Mouse (Mus musculus): ENCODE results near the gene Mmp14. TPM values are rescaled to one million over a fixed set of nuclear protein-coding genes. Genes with fewer than 3 reads are reported as not detected.

Gene Mmp14
- total and polyA plus RNA-seq, 3 experiments, result 19.4 to 29.9 TPM; not detected in 1

GRCm38 (mm10) chr14:54493236-54493635 is 61.8 kb downstream of the Mmp14 start:
- peaks cover 2 to 7% of the 10 kb centered on the region in 2 experiments for H3K4me1 ChIP-seq (ENCODE audit: control insufficient read depth in 1 of 2, insufficient read depth in 2 of 2, low read length in 2 of 2)
- no peak overlapping the region for H3K27ac ChIP-seq (ENCODE audit: control insufficient read depth, low read depth, low read length)
- no peaks in the 10 kb centered on the region for H3K9me3 ChIP-seq (replicated peaks; ENCODE audit: insufficient read depth, low read length)
- no peaks in the 10 kb centered on the region for H3K79me2 ChIP-seq (ENCODE audit: control insufficient read depth, insufficient read depth, low read length, poor library complexity)
- H3K36me3 ChIP-seq (ENCODE audit: control insufficient read depth in 1 of 2, insufficient read depth in 2 of 2, low read length in 2 of 2), result peaks cover 0 to 3% of the 10 kb centered on the region in 2 experiments; a peak in 1 of 4 replicates
- H3K4me3 ChIP-seq (ENCODE audit: control insufficient read depth in 1 of 2, insufficient read depth in 1 of 2, low read depth in 2 of 2, low read length in 2 of 2), result no peak overlapping the region
- no peaks in the 10 kb centered on the region for H3K27me3 ChIP-seq (ENCODE audit: control insufficient read depth in 1 of 2, insufficient read depth in 2 of 2, low read length in 2 of 2)
- DNase-seq (ENCODE audit: low read depth, low spot score), result no peak
- TF ChIP-seq MXI1 (IDR thresholded peaks at IDR 0.05; ENCODE audit: low read depth, low read length) (no peak), ZNF384 (IDR thresholded peaks at IDR 0.05; ENCODE audit: low read depth, low read length) (no peak), MAX (IDR thresholded peaks at IDR 0.05; ENCODE audit: low read length) (no peak), CHD1 (IDR thresholded peaks at IDR 0.05; ENCODE audit: low read depth, low read length) (no peak), ZMIZ1 (IDR thresholded peaks at IDR 0.05; ENCODE audit: low read depth, low read length) (no peak), TBP (IDR thresholded peaks at IDR 0.05; ENCODE audit: low read depth, low read length) (no peak), KAT2A (conservative IDR thresholded peaks at IDR 0.05; ENCODE audit: low read depth, low read length) (no peak), ETS1 (IDR thresholded peaks at IDR 0.05; ENCODE audit: low read depth, low read length) (no peak), MYB (IDR thresholded peaks at IDR 0.05; ENCODE audit: low read depth, low read length) (no peak), NELFE (IDR thresholded peaks at IDR 0.05; ENCODE audit: low read depth, low read length) (no peak), ELF1 (IDR thresholded peaks at IDR 0.05; ENCODE audit: low read depth, low read length) (no peak), POLR2AphosphoS5 (IDR thresholded peaks at IDR 0.05; ENCODE audit: borderline replicate concordance, low read depth, low read length) (no peak), RAD21 (IDR thresholded peaks at IDR 0.05; ENCODE audit: low read depth, low read length) (no peak), POLR2A (IDR thresholded peaks at IDR 0.05; ENCODE audit: control insufficient read depth in 1 of 2, insufficient read depth in 1 of 2, low read depth in 1 of 2, low read length in 2 of 2, poor library complexity in 1 of 2) (no peak), USF1 (IDR thresholded peaks at IDR 0.05; ENCODE audit: low read depth, low read length) (no peak)
- H3K9ac ChIP-seq (ENCODE audit: control insufficient read depth, low read depth, low read length, poor library complexity, severe bottlenecking), result no peak overlapping the region

DNA sequence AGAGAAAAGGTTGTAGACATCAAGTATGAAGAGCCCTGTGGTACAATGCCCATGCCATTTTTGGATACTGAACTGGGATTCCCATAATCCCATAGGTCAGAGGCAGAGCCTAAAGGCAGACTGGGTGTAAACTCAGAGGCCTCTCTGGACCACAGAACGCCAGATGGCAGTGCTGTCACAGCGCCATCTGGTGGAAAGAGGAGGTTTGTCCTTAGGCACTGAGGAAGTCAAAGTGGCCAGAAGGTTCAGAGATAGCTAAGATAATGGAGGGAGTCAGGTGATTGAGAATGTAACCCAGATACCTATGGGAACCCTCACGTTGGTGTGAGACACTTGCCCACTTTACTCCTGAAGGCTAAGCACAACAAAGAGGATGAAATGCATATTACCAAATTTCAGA is 62.8 kb downstream of the Mmp14 start:
- peak; percentile 88 for DNase-seq (ENCODE audit: low read depth, low spot score)
- H3K79me2 ChIP-seq (ENCODE audit: control insufficient read depth, insufficient read depth, low read length, poor library complexity), result no peaks in the 10 kb centered on the region
- no peak overlapping the region for H3K9ac ChIP-seq (ENCODE audit: control insufficient read depth, low read depth, low read length, poor library complexity, severe bottlenecking)
- H3K27me3 ChIP-seq (ENCODE audit: control insufficient read depth in 1 of 2, insufficient read depth in 2 of 2, low read length in 2 of 2), result no peaks in the 10 kb centered on the region
- peaks cover 0 to 3% of the 10 kb centered on the region in 2 experiments; a peak in 3 of 4 replicates for H3K4me1 ChIP-seq (ENCODE audit: control insufficient read depth in 1 of 2, insufficient read depth in 2 of 2, low read length in 2 of 2)
- H3K4me3 ChIP-seq (ENCODE audit: control insufficient read depth in 1 of 2, insufficient read depth in 1 of 2, low read depth in 2 of 2, low read length in 2 of 2), result no peak overlapping the region
- no peak overlapping the region for H3K27ac ChIP-seq (ENCODE audit: control insufficient read depth, low read depth, low read length)
- no peaks in the 10 kb centered on the region for H3K9me3 ChIP-seq (replicated peaks; ENCODE audit: insufficient read depth, low read length)
- H3K36me3 ChIP-seq (ENCODE audit: control insufficient read depth in 1 of 2, insufficient read depth in 2 of 2, low read length in 2 of 2), result peaks cover 0 to 3% of the 10 kb centered on the region in 2 experiments; a peak in 1 of 4 replicates
- TF ChIP-seq POLR2AphosphoS2 (IDR thresholded peaks at IDR 0.05; ENCODE audit: low read length) (no peak), POLR2A (IDR thresholded peaks at IDR 0.05; ENCODE audit: control insufficient read depth in 1 of 2, insufficient read depth in 1 of 2, low read depth in 1 of 2, low read length in 2 of 2, poor library complexity in 1 of 2) (no peak), EP300 (IDR thresholded peaks at IDR 0.05; ENCODE audit: low read depth in 1 of 2, low read length in 2 of 2) (0 out of 4 replicates have a peak, but pooled peaks have one; percentile 21 to 37), USF1 (IDR thresholded peaks at IDR 0.05; ENCODE audit: low read depth, low read length) (peak; percentile 17; the same call in 1 of the 2 replicates), GATA1 (IDR thresholded peaks at IDR 0.05; ENCODE audit: low read depth, low read length) (peak; percentile 68), ELF1 (IDR thresholded peaks at IDR 0.05; ENCODE audit: low read depth, low read length) (no peak), GABPA (IDR thresholded peaks at IDR 0.05; ENCODE audit: low read depth, low read length) (no peak), TCF12 (IDR thresholded peaks at IDR 0.05; ENCODE audit: low read depth, low read length) (peak; percentile 32; the same call in 1 of the 2 replicates), MYC (IDR thresholded peaks at IDR 0.05; ENCODE audit: low read depth, low read length) (0 out of 2 replicates have a peak, but pooled peaks have one; percentile 42), SIN3A (IDR thresholded peaks at IDR 0.05; ENCODE audit: low read length) (0 out of 2 replicates have a peak, but pooled peaks have one; percentile 27), CHD2 (IDR thresholded peaks at IDR 0.05; ENCODE audit: low read length) (no peak), CTCF (IDR thresholded peaks at IDR 0.05 in 2 of 3, conservative IDR thresholded peaks at IDR 0.05 in 1 of 3; ENCODE audit: control insufficient read depth in 1 of 3, insufficient read depth in 1 of 3, low read depth in 2 of 3, low read length in 3 of 3, poor library complexity in 1 of 3, severe bottlenecking in 1 of 3) (peak; percentile 87 to 96 (median 95)), ZC3H11A (IDR thresholded peaks at IDR 0.05; ENCODE audit: low read depth, low read length) (peak; percentile 66), NRF1 (IDR thresholded peaks at IDR 0.05; ENCODE audit: insufficient read depth, low read depth, low read length, poor library complexity, severe bottlenecking) (no peak), MAX (IDR thresholded peaks at IDR 0.05; ENCODE audit: low read length) (peak; percentile 36; the same call in 1 of the 2 replicates), MYB (IDR thresholded peaks at IDR 0.05; ENCODE audit: low read depth, low read length) (no peak), MAFK (IDR thresholded peaks at IDR 0.05; ENCODE audit: borderline replicate concordance, low read depth, low read length) (no peak), E2F4 (IDR thresholded peaks at IDR 0.05; ENCODE audit: borderline replicate concordance, low read depth, low read length) (no peak), ETS1 (IDR thresholded peaks at IDR 0.05; ENCODE audit: low read depth, low read length) (peak; percentile 37; the same call in 1 of the 2 replicates), RAD21 (IDR thresholded peaks at IDR 0.05; ENCODE audit: low read depth, low read length) (peak; percentile 67), UBTF (IDR thresholded peaks at IDR 0.05; ENCODE audit: borderline replicate concordance, insufficient read depth, low read depth, low read length) (no peak), MXI1 (IDR thresholded peaks at IDR 0.05; ENCODE audit: low read depth, low read length) (no peak; the same call in 1 of the 2 replicates), SMC3 (IDR thresholded peaks at IDR 0.05; ENCODE audit: low read depth, low read length) (peak; percentile 91)
